Mouse (Mus musculus) testis, adult 2 months (tissue): ENCODE measurements around the gene Il9. TPM values are rescaled to one million over a fixed set of nuclear protein-coding genes. Genes with fewer than 3 reads are reported as not detected.
A peak's percentile ranks its signal among the peaks of the same experiment; 100 is the strongest.

Source experiments
- H3K27ac ChIP-seq: fragments of 200-500 bp; 2 replicates; pipeline ENCODE4 v1.5.1; 2012; ENCODE audit warnings: low read depth, low read length; ENCODE audit not compliant: control insufficient read depth, insufficient read depth
- H3K27me3 ChIP-seq: fragments of 200-500 bp; 2 replicates; pipeline ENCODE4 v1.6.1; 2012; ENCODE audit warnings: mild to moderate bottlenecking, low read length, moderate library complexity; ENCODE audit not compliant: control insufficient read depth, insufficient read depth
- H3K36me3 ChIP-seq: fragments of 200-500 bp; 2 replicates; pipeline ENCODE4 v1.6.1; 2012; ENCODE audit warnings: mild to moderate bottlenecking, low read length; ENCODE audit not compliant: control insufficient read depth, insufficient read depth
- H3K4me1 ChIP-seq: fragments of 200-500 bp; 2 replicates; pipeline ENCODE4 v1.6.1; 2012; ENCODE audit warnings: low read length; ENCODE audit not compliant: control insufficient read depth, insufficient read depth
- H3K4me3 ChIP-seq: fragments of 200-500 bp; 2 replicates; pipeline ENCODE4 v1.5.1; 2012; ENCODE audit warnings: low read depth, mild to moderate bottlenecking, low read length, moderate library complexity, mixed read lengths; ENCODE audit not compliant: control insufficient read depth
- CTCF ChIP-seq: fragments of 200-500 bp; IDR thresholded peaks from 2 replicates; pipeline ENCODE4 v1.5.1; 2012; ENCODE audit warnings: low read depth, mild to moderate bottlenecking, inconsistent platforms, low read length, moderate library complexity; ENCODE audit not compliant: control insufficient read depth, insufficient read depth, insufficient replicate concordance
- POLR2A ChIP-seq: fragments of 200-500 bp; IDR thresholded peaks from 2 replicates; pipeline ENCODE4 v1.6.1; 2012; ENCODE audit warnings: low read depth, mild to moderate bottlenecking, inconsistent platforms, low read length, moderate library complexity; ENCODE audit not compliant: control insufficient read depth
- polyA plus RNA-seq: library from polyadenylated mRNA; depleted of rRNA; stranded (reverse); fragments of >200 nt; gene quantifications from 2 replicates; pipeline ENCODE4 v1.2.3, GENCODE M21; 2012; rRNA removed

Il9 gene
- polyA plus RNA-seq, 1 experiment, result 0.67 TPM

- H3K27ac ChIP-seq, result no peak within 1 kb of the TSS
These were observed 43.6 kb downstream of the Il9 start, which contains the start of gene Slc25a48 for GRCm38 (mm10) chr13:56438211-56439075. Slc25a48 (plus strand) TSS chr13:56438355.

DNA sequence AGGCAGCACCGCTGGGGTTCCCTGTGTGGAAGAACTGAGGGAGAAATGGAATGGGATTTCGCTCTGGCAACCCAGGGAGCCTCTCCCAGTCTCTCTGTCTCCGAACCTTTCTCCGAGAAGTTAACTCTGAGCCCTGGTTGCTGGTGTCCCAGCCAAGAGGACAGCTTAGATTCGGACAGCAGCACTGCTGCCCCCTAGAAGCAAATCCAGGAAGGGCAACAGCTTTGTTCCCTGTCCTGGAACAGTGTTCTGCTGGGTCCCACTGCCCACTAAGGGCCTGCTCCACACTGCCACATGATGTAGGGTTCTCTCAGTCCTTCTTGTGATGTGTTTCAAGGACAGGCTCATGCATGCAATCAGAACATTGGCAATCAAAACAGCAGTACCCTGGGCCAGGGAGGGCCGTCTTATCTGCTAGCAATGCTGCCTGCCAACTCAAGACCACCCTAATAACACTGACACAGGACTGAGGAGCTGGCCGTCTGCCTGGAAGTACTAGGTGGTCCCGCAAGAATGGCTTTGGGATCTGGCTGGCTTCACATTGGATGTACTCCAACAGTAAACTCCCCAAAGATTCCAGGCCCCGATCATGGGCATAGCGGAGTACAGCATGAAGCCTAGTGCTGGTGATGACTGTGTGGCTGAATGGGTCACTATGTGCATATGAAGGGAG, 46.3 kb downstream of the Il9 start:
- Histone ChIP-seq H3K27me3 (no peaks in the 10 kb centered on the region), H3K4me3 (no peak overlapping the region), H3K27ac (no peak overlapping the region), H3K4me1 (peaks cover 16% of the 10 kb centered on the region; the same call in 1 of the 2 replicates), H3K36me3 (no peaks in the 10 kb centered on the region)
- TF ChIP-seq CTCF (no peak), POLR2A (no peak)

More at GRCm38 (mm10) chr13:56438211-56439075, 43.6 kb downstream of the Il9 start, which contains the start of gene Slc25a48:
- Histone ChIP-seq H3K36me3 (no peaks in the 10 kb centered on the region), H3K4me1 (peaks cover 13% of the 10 kb centered on the region; the same call in 1 of the 2 replicates), H3K27me3 (no peaks in the 10 kb centered on the region), H3K4me3 (no peak within 1 kb of the TSS; the same call in 1 of the 2 replicates)
- TF ChIP-seq CTCF (no peak), POLR2A (no peak)

- peaks cover 16% of the 10 kb centered on the region; the same call in 1 of the 2 replicates for H3K4me1 ChIP-seq
- no peak overlapping the region for H3K4me3 ChIP-seq
- TF ChIP-seq CTCF (peak; percentile 3; the same call in 1 of the 2 replicates), POLR2A (0 out of 2 replicates have a peak, but pooled peaks have one; percentile 36)
- H3K36me3 ChIP-seq, result no peaks in the 10 kb centered on the region
- H3K27ac ChIP-seq, result no peak overlapping the region
- no peaks in the 10 kb centered on the region for H3K27me3 ChIP-seq
These were observed 47.7 kb downstream of the Il9 start for GRCm38 (mm10) chr13:56434311-56434751.

DNA sequence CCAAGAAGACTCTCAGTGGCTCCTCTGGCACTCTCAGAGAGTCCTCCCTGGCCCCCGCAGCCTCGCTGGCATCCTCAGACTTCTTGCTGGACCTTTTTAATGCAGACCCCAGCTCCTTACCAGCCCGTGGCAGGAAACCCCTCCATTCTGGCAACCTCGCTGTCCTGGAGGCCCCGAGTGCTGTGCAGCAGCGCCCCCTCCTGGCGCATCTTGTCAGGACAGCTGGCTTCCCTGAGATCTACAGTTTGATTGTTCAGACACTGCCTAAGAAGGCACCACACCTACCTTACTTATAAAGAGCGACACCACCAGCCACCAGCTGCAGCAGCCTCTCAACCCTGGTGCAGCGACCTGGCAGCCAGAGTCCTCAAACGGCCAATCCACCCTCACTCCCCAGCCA, 48.6 kb downstream of the Il9 start:
- Histone ChIP-seq H3K4me1 (peaks cover 16% of the 10 kb centered on the region), H3K4me3 (no peak overlapping the region), H3K27me3 (no peaks in the 10 kb centered on the region), H3K27ac (no peak overlapping the region), H3K36me3 (no peaks in the 10 kb centered on the region)
- TF ChIP-seq CTCF, result peak; percentile 93
- peak; percentile 35; the same call in 1 of the 2 replicates for TF ChIP-seq POLR2A

GRCm38 (mm10) chr13:56432496-56432895, 49.5 kb downstream of the Il9 start:
- TF ChIP-seq POLR2A (no peak), CTCF (no peak)
- no peaks in the 10 kb centered on the region for H3K36me3 ChIP-seq
- H3K4me3 ChIP-seq, result no peak overlapping the region; the same call in 1 of the 2 replicates
- peaks cover 12% of the 10 kb centered on the region for H3K4me1 ChIP-seq
- no peak overlapping the region for H3K27ac ChIP-seq
- H3K27me3 ChIP-seq, result no peaks in the 10 kb centered on the region

Other genes with a start within 250 kb of the Il9 start
- gene Neurog1, start 230.1 kb downstream of the Il9 start, polyA plus RNA-seq, result 0.90 and 1.1 TPM in 2 replicates
- gene Cxcl14, start 185.7 kb downstream of the Il9 start, polyA plus RNA-seq, result 1.3 and 7.1 TPM in 2 replicates
- gene Gm3045, start 55.7 kb downstream of the Il9 start, polyA plus RNA-seq, result 27.1 and 27.9 TPM in 2 replicates
- 0.37 and 0.77 TPM in 2 replicates for gene Slc25a48, start 43.9 kb downstream of the Il9 start, polyA plus RNA-seq
- gene Fbxl21, start 40.2 kb upstream of the Il9 start, polyA plus RNA-seq, result 0.55 and 0.64 TPM in 2 replicates
- not detected in 2 replicates for gene Lect2, start 66.3 kb upstream of the Il9 start, polyA plus RNA-seq
- gene Tgfbi, start 127.3 kb upstream of the Il9 start, polyA plus RNA-seq, result 10.4 and 12.5 TPM in 2 replicates
- 11.8 and 13.6 TPM in 2 replicates for gene Smad5, start 220.8 kb upstream of the Il9 start, polyA plus RNA-seq